Mouse (Mus musculus): ENCODE measurements around the gene Gm8220.
"Not testable (repeated sequence)": the region's sequence is repeated elsewhere in the genome, so short reads cannot be mapped to it uniquely, and the experiment has no call there.

Gm8220 gene

DNA sequence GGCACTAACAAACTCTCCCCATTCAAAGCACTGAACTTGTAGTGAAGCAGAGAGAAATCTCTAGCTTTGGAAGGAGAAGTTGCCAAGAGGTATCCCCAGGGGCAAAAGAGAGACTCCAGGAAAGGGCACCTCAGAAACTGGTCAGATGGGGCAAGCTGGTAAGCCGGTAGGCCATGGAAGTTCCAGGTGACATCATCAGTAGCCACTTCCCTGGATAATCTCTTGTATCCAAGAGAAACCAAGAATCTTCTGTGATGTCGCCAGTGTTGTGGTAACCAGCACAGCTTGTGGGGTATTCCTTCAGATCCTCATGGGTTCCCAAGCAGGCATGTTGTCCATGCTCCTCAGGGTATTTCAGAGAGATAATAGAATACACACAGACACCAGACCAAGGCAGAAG lies at the start of gene Gm8220:
Gm8220 (plus strand) TSS at position 301 of the 400 bp plus-strand sequence.
- not testable (repeated sequence) for DNase-seq (ENCODE audit: low read depth, low spot score)

DNA sequence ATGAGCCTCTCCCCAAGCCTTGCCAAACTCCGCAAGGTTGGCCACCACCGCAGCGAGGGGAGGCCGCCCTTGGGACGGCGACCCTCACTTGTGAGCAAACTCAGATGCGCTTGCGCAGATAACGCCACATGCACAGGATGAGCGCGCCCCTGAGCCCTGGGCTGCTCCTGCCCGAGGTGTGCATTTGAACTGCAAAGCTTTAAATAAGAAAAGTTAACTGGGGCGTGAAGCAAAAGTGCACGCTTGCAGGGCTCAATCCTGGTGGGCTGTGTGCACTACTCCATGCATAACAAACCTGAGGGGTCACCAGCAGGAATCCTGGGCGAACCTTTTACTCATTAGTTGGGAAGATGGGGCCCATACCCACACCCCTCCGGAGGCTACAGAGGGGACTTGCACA lies 37.3 kb upstream of the Gm8220 start:
- no peak for DNase-seq (ENCODE audit: low read depth, low spot score)

DNA sequence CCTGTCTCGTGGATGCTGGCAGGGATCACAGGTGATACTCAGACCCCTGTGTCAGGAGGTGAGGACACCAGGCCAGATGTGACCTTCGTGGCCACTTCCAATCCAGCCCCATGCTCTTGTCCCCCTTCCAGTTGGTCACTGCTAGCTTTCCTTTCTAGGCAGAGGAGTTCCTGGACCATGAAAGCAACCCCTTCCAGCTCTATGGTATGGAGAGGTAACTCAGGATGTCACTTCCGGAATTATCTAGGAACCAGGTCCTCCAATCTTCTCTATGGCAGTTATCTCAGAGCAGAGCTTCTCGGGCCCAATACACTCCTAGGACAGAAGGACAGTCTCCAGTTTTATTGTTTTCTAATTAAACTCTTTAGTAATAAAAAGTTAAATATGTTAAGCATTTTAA lies 26.7 kb downstream of the Gm8220 start:
- DNase-seq (ENCODE audit: low read depth, low spot score): not testable (repeated sequence)

DNA sequence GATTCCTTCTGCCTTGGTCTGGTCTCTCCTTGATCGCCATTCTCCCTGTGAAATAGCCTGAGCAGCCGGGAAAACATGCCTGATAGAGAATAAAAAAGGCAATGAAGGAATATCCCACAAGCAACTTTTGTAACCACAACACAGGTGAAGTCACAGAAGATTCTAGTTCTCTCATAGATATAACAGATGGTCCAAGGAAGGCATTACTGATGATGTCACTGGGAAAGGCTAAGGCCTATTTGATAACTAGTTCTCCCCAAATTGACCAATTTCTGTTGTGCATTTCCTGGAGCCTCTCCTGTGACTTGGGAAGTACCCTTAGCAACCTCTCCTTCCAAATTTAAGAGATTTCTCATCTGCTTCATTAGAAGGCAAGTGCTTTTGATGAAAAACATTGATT lies 53.1 kb downstream of the Gm8220 start, which contains the start of gene Gm5930:
Gm5930 (minus strand) TSS at position 101 of the 400 bp plus-strand sequence.
- DNase-seq (ENCODE audit: low read depth, low spot score): not testable (repeated sequence)
